Mouse (Mus musculus) natural killer cell, adult 2 months (primary cell): ENCODE results near the gene Efcab6.

Experiments used
- DNase-seq, 2 experiments: peaks; one replicate each; pipeline ENCODE4 v3.0.0; 2022; ENCODE audit warnings: low spot score in 2 of 2

Efcab6 gene

GRCm38 (mm10) chr15:84065701-84066100 lies 522 bp upstream of the Efcab6 start:
- no peak for DNase-seq

GRCm38 (mm10) chr15:84058841-84059240 lies 6.3 kb downstream of the Efcab6 start:
- DNase-seq: no peak

GRCm38 (mm10) chr15:84056083-84056482 lies 9.1 kb downstream of the Efcab6 start:
- DNase-seq: no peak

- no peak for DNase-seq
Observed at GRCm38 (mm10) chr15:84053859-84054258, 11.3 kb downstream of the Efcab6 start.

GRCm38 (mm10) chr15:84053240-84053639 lies 11.9 kb downstream of the Efcab6 start:
- no peak for DNase-seq

GRCm38 (mm10) chr15:84052390-84052789 lies 12.8 kb downstream of the Efcab6 start:
- no peak for DNase-seq

- DNase-seq: no peak
Observed at GRCm38 (mm10) chr15:84049570-84049969, 15.6 kb downstream of the Efcab6 start.

GRCm38 (mm10) chr15:84045562-84045961 lies 19.6 kb downstream of the Efcab6 start:
- DNase-seq: no peak

GRCm38 (mm10) chr15:84037067-84037466 lies 28.1 kb downstream of the Efcab6 start:
- DNase-seq: no peak

GRCm38 (mm10) chr15:84025651-84026050 lies 39.5 kb downstream of the Efcab6 start:
- no peak for DNase-seq

- no peak for DNase-seq
Observed at GRCm38 (mm10) chr15:84024851-84025250, 40.3 kb downstream of the Efcab6 start.

GRCm38 (mm10) chr15:84009366-84010083 lies 55.7 kb downstream of the Efcab6 start:
- DNase-seq: no peak

- no peak for DNase-seq
Observed at GRCm38 (mm10) chr15:84004306-84004705, 60.9 kb downstream of the Efcab6 start.

GRCm38 (mm10) chr15:83999071-83999470 lies 66.1 kb downstream of the Efcab6 start:
- DNase-seq: no peak

- DNase-seq: no peak
Observed at GRCm38 (mm10) chr15:83998586-83998985, 66.6 kb downstream of the Efcab6 start.

- DNase-seq: no peak
Observed at GRCm38 (mm10) chr15:83998115-83998514, 67.1 kb downstream of the Efcab6 start.

- DNase-seq: no peak
Observed at GRCm38 (mm10) chr15:83997550-83997949, 67.6 kb downstream of the Efcab6 start.

GRCm38 (mm10) chr15:83996864-83997263 lies 68.3 kb downstream of the Efcab6 start:
- DNase-seq: no peak

GRCm38 (mm10) chr15:83992191-83992590 lies 73.0 kb downstream of the Efcab6 start:
- DNase-seq: no peak

GRCm38 (mm10) chr15:83991461-83991860 lies 73.7 kb downstream of the Efcab6 start:
- no peak for DNase-seq

GRCm38 (mm10) chr15:83989241-83989640 lies 75.9 kb downstream of the Efcab6 start:
- no peak for DNase-seq

GRCm38 (mm10) chr15:83988087-83988486 lies 77.1 kb downstream of the Efcab6 start:
- no peak for DNase-seq

- no peak for DNase-seq
Observed at GRCm38 (mm10) chr15:83982186-83982936, 82.8 kb downstream of the Efcab6 start.
